Mouse (Mus musculus) C2C12 (cell line): Measurements from ENCODE around the gene Pafah2.
"Not testable (repeated sequence)": the region's sequence is repeated elsewhere in the genome, so short reads cannot be mapped to it uniquely, and the experiment has no call there.

Experiments
- CEBPB ChIP-seq: IDR thresholded peaks from one replicate; pipeline ENCODE4 v1.6.1; 2011; ENCODE audit warnings: low read depth, mild to moderate bottlenecking, control low read depth, moderate library complexity
- CTCF ChIP-seq: IDR thresholded peaks from one replicate; pipeline ENCODE4 v1.5.1; 2011; ENCODE audit not compliant: control insufficient read depth, insufficient read depth, insufficient read length
- MAX ChIP-seq: IDR thresholded peaks from one replicate; pipeline ENCODE4 v1.6.1; 2011; ENCODE audit warnings: mild to moderate bottlenecking, control low read depth
- MYOD1 ChIP-seq: IDR thresholded peaks from one replicate; pipeline ENCODE4 v1.6.1; 2011; ENCODE audit warnings: low read depth; ENCODE audit not compliant: control insufficient read depth, insufficient read length

DNA sequence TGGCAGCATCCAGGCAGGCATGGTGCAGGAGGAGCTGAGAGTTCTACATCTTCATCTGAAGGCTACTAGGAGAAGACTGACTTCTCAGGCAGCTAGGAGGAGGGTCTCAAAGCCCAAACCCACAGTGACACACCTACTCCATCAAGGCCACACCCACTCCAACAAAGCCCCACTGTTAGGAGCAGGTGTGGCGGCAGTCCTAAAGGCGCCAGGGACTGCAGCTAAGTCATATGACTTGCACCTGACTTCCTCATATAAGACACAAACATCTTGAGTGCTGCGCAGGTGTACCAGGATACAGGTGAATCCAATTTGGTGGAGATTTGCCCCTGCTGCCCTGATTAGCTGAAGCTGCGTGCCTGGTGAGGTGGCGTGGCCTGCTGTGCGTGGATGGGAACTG, 12.4 kb upstream of the Pafah2 start, which contains the start of gene Extl1:
- not testable (repeated sequence) for TF ChIP-seq MYOD1, CTCF, CEBPB, MAX
